Mouse (Mus musculus): ENCODE measurements at regions not wholly inside any gene's neighbourhood (a gene's known extent, or its start where the extent isn't known, plus 50 kb on each side); places are given as distances from the start of the nearest gene placed in this dataset.
"Not testable (repeated sequence)": the region's sequence is repeated elsewhere in the genome, so short reads cannot be mapped to it uniquely, and the experiment has no call there.

GRCm38 (mm10) chr12:93812963-93813733, 1878.9 kb upstream of the Flrt2 start:
- H3K4me2 ChIP-seq (replicated peaks; ENCODE audit: low read depth, low read length) = no peak overlapping the region
- DNase-seq (ENCODE audit: low spot score) = no peak
- H3K9ac ChIP-seq (replicated peaks; ENCODE audit: low read depth) = no peak overlapping the region
- ATAC-seq = no peak
- H3K27me3 ChIP-seq (replicated peaks; ENCODE audit: insufficient read depth, low read length) = no peaks in the 10 kb centered on the region
- H3K4me3 ChIP-seq (ENCODE audit: low read depth, low read length) = no peak overlapping the region
- no peak overlapping the region for H3K27ac ChIP-seq (ENCODE audit: low read length)
- H3K4me1 ChIP-seq (ENCODE audit: insufficient read depth, low read depth, low read length) = no peaks in the 10 kb centered on the region
- no peaks in the 10 kb centered on the region for H3K9me3 ChIP-seq (ENCODE audit: low read length)
- TF ChIP-seq CTCF (IDR thresholded peaks at IDR 0.05) (no peak), EP300 (IDR thresholded peaks at IDR 0.05) (no peak)
- H3K36me3 ChIP-seq (ENCODE audit: insufficient read depth, low read length) = no peaks in the 10 kb centered on the region

GRCm38 (mm10) chr12:93850944-93851520, 1841.0 kb upstream of the Flrt2 start:
- TF ChIP-seq CTCF (IDR thresholded peaks at IDR 0.05) = no peak
- TF ChIP-seq EP300 (IDR thresholded peaks at IDR 0.05) = no peak
- Histone ChIP-seq H3K4me2 (replicated peaks; ENCODE audit: low read depth, low read length) (no peak overlapping the region), H3K4me1 (ENCODE audit: insufficient read depth, low read depth, low read length) (no peaks in the 10 kb centered on the region), H3K27me3 (replicated peaks; ENCODE audit: insufficient read depth, low read length) (no peaks in the 10 kb centered on the region), H3K27ac (ENCODE audit: low read length) (no peak overlapping the region), H3K9ac (replicated peaks; ENCODE audit: low read depth) (no peak overlapping the region), H3K36me3 (ENCODE audit: insufficient read depth, low read length) (no peaks in the 10 kb centered on the region), H3K9me3 (ENCODE audit: low read length) (no peaks in the 10 kb centered on the region), H3K4me3 (ENCODE audit: low read depth, low read length) (no peak overlapping the region)
- DNase-seq (ENCODE audit: low spot score) = no peak
- ATAC-seq = no peak
- 81% methylated on average over 1 of the region's 1 CpGs for WGBS

- no peaks in the 10 kb centered on the region for H3K9me3 ChIP-seq (ENCODE audit: low read length)
- DNase-seq (ENCODE audit: low spot score) (no peak), ATAC-seq (no peak)
- no peak overlapping the region for H3K9ac ChIP-seq (replicated peaks; ENCODE audit: low read depth)
- H3K4me1 ChIP-seq (ENCODE audit: insufficient read depth, low read depth, low read length) = no peaks in the 10 kb centered on the region
- H3K36me3 ChIP-seq (ENCODE audit: insufficient read depth, low read length) = no peaks in the 10 kb centered on the region
- no peak overlapping the region for H3K4me2 ChIP-seq (replicated peaks; ENCODE audit: low read depth, low read length)
- 63% methylated on average over 1 of the region's 1 CpGs for WGBS
- H3K27me3 ChIP-seq (replicated peaks; ENCODE audit: insufficient read depth, low read length) = no peaks in the 10 kb centered on the region
- no peak for TF ChIP-seq EP300 (IDR thresholded peaks at IDR 0.05)
- TF ChIP-seq CTCF (IDR thresholded peaks at IDR 0.05) = no peak
- no peak overlapping the region for H3K4me3 ChIP-seq (ENCODE audit: low read depth, low read length)
- H3K27ac ChIP-seq (ENCODE audit: low read length) = no peak overlapping the region
Observed at GRCm38 (mm10) chr12:93851660-93852059, 1840.4 kb upstream of the Flrt2 start.

GRCm38 (mm10) chr12:93885946-93886345, 1806.1 kb upstream of the Flrt2 start:
- Histone ChIP-seq H3K27me3 (replicated peaks; ENCODE audit: insufficient read depth, low read length) (no peaks in the 10 kb centered on the region), H3K4me3 (ENCODE audit: low read depth, low read length) (no peak overlapping the region), H3K27ac (ENCODE audit: low read length) (no peak overlapping the region), H3K4me1 (ENCODE audit: insufficient read depth, low read depth, low read length) (no peaks in the 10 kb centered on the region), H3K4me2 (replicated peaks; ENCODE audit: low read depth, low read length) (no peak overlapping the region), H3K36me3 (ENCODE audit: insufficient read depth, low read length) (no peaks in the 10 kb centered on the region), H3K9ac (replicated peaks; ENCODE audit: low read depth) (no peak overlapping the region), H3K9me3 (ENCODE audit: low read length) (no peaks in the 10 kb centered on the region)
- TF ChIP-seq EP300 (IDR thresholded peaks at IDR 0.05) = no peak
- DNase-seq (ENCODE audit: low spot score) = no peak
- WGBS = 48% methylated on average over 2 of the region's 2 CpGs
- ATAC-seq = no peak

GRCm38 (mm10) chr12:93890109-93890508, 1801.9 kb upstream of the Flrt2 start:
- Histone ChIP-seq H3K27me3 (replicated peaks; ENCODE audit: insufficient read depth, low read length) (no peaks in the 10 kb centered on the region), H3K36me3 (ENCODE audit: insufficient read depth, low read length) (no peaks in the 10 kb centered on the region), H3K9me3 (ENCODE audit: low read length) (no peaks in the 10 kb centered on the region), H3K27ac (ENCODE audit: low read length) (no peak overlapping the region), H3K4me1 (ENCODE audit: insufficient read depth, low read depth, low read length) (no peaks in the 10 kb centered on the region), H3K9ac (replicated peaks; ENCODE audit: low read depth) (no peak overlapping the region), H3K4me2 (replicated peaks; ENCODE audit: low read depth, low read length) (no peak overlapping the region), H3K4me3 (ENCODE audit: low read depth, low read length) (no peak overlapping the region)
- WGBS = 60% methylated on average over 3 of the region's 3 CpGs
- ATAC-seq (no peak), DNase-seq (ENCODE audit: low spot score) (no peak)
- TF ChIP-seq EP300 (IDR thresholded peaks at IDR 0.05) = no peak
- TF ChIP-seq CTCF (IDR thresholded peaks at IDR 0.05) = no peak

- H3K27ac ChIP-seq (ENCODE audit: low read length); DNase-seq (ENCODE audit: low spot score); H3K4me2 ChIP-seq (replicated peaks; ENCODE audit: low read depth, low read length); H3K9ac ChIP-seq (replicated peaks; ENCODE audit: low read depth); H3K36me3 ChIP-seq (ENCODE audit: insufficient read depth, low read length); H3K4me3 ChIP-seq (ENCODE audit: low read depth, low read length); H3K9me3 ChIP-seq (ENCODE audit: low read length); H3K4me1 ChIP-seq (ENCODE audit: insufficient read depth, low read depth, low read length); H3K27me3 ChIP-seq (replicated peaks; ENCODE audit: insufficient read depth, low read length): not testable (repeated sequence)
- 38% methylated on average over 1 of the region's 27 CpGs for WGBS
- ATAC-seq = peak; percentile 72
Observed at GRCm38 (mm10) chr12:93928541-93929238, 1763.3 kb upstream of the Flrt2 start.

GRCm38 (mm10) chr12:93929239-93929563, 1762.8 kb upstream of the Flrt2 start:
- not testable (repeated sequence) for H3K4me3 ChIP-seq (ENCODE audit: low read depth, low read length); DNase-seq (ENCODE audit: low spot score); H3K27ac ChIP-seq (ENCODE audit: low read length); H3K36me3 ChIP-seq (ENCODE audit: insufficient read depth, low read length); H3K9ac ChIP-seq (replicated peaks; ENCODE audit: low read depth); H3K4me2 ChIP-seq (replicated peaks; ENCODE audit: low read depth, low read length); H3K27me3 ChIP-seq (replicated peaks; ENCODE audit: insufficient read depth, low read length); H3K9me3 ChIP-seq (ENCODE audit: low read length); H3K4me1 ChIP-seq (ENCODE audit: insufficient read depth, low read depth, low read length)
- ATAC-seq = peak; percentile 68
- whole genome bisulfite sequencing = 92% methylated on average over 4 of the region's 7 CpGs

- not testable (repeated sequence) for DNase-seq (ENCODE audit: low spot score); H3K4me3 ChIP-seq (ENCODE audit: low read depth, low read length); H3K4me1 ChIP-seq (ENCODE audit: insufficient read depth, low read depth, low read length); H3K9ac ChIP-seq (replicated peaks; ENCODE audit: low read depth); H3K27ac ChIP-seq (ENCODE audit: low read length); H3K36me3 ChIP-seq (ENCODE audit: insufficient read depth, low read length); H3K9me3 ChIP-seq (ENCODE audit: low read length); H3K27me3 ChIP-seq (replicated peaks; ENCODE audit: insufficient read depth, low read length); H3K4me2 ChIP-seq (replicated peaks; ENCODE audit: low read depth, low read length); ATAC-seq
- 89% methylated on average over 11 of the region's 11 CpGs for WGBS
Observed at GRCm38 (mm10) chr12:93930242-93930641, 1761.8 kb upstream of the Flrt2 start.

Measured in lung, postnatal 0 days (tissue).